Mouse (Mus musculus) brain, embryonic 14.5 days (tissue): ENCODE measurements at regions not wholly inside any gene's neighbourhood (a gene's known extent, or its start where the extent isn't known, plus 50 kb on each side); places are given as distances from the start of the nearest gene placed in this dataset.

Experiments used
- DNase-seq: peaks from one replicate; pipeline ENCODE4 v3.0.0-alpha.2; 2011; ENCODE audit warnings: low read depth
- CTCF ChIP-seq: fragments of 200-500 bp; IDR thresholded peaks from 2 replicates; pipeline ENCODE4 v1.5.1; 2012; ENCODE audit warnings: inconsistent platforms, mild to moderate bottlenecking, moderate library complexity, borderline replicate concordance; ENCODE audit not compliant: insufficient read depth, insufficient read length; ENCODE audit errors: extremely low read depth
- POLR2A ChIP-seq: fragments of 200-500 bp; IDR thresholded peaks from 2 replicates; pipeline ENCODE4 v1.6.1; 2012; ENCODE audit warnings: mild to moderate bottlenecking, inconsistent platforms, borderline replicate concordance; ENCODE audit not compliant: poor library complexity, insufficient read depth, insufficient read length, severe bottlenecking; ENCODE audit errors: extremely low read depth

GRCm38 (mm10) chr5:133991994-133992393 lies 107.5 kb upstream of the Castor2 start:
- DNase-seq, result no peak
- TF ChIP-seq CTCF (no peak), POLR2A (no peak)

- TF ChIP-seq CTCF (no peak), POLR2A (no peak)
- DNase-seq, result peak; percentile 94
These were observed 108.0 kb upstream of the Castor2 start for GRCm38 (mm10) chr5:133991556-133991955.

GRCm38 (mm10) chr5:133983249-133983966 lies 116.1 kb upstream of the Castor2 start:
- DNase-seq, result peak; percentile 92
- TF ChIP-seq POLR2A (no peak), CTCF (no peak)

- TF ChIP-seq CTCF, result no peak
- TF ChIP-seq POLR2A, result no peak
- peak; percentile 60 for DNase-seq
These were observed 129.0 kb upstream of the Castor2 start for GRCm38 (mm10) chr5:133970421-133970914.

GRCm38 (mm10) chr5:133963301-133963700 lies 136.2 kb upstream of the Castor2 start:
- TF ChIP-seq CTCF, result no peak
- no peak for TF ChIP-seq POLR2A
- no peak for DNase-seq

GRCm38 (mm10) chr5:133940841-133941240 lies 158.7 kb upstream of the Castor2 start:
- TF ChIP-seq CTCF (no peak), POLR2A (no peak)
- DNase-seq, result peak; percentile 88

GRCm38 (mm10) chr5:133940030-133940429 lies 159.5 kb upstream of the Castor2 start:
- peak; percentile 85 for DNase-seq
- TF ChIP-seq CTCF, result no peak

- no peak for TF ChIP-seq CTCF
- no peak for TF ChIP-seq POLR2A
- DNase-seq, result peak; percentile 95
These were observed 161.3 kb upstream of the Castor2 start for GRCm38 (mm10) chr5:133937967-133938918.

- no peak for TF ChIP-seq CTCF
- no peak for TF ChIP-seq POLR2A
- no peak for DNase-seq
These were observed 164.1 kb upstream of the Castor2 start for GRCm38 (mm10) chr5:133935451-133935850.

GRCm38 (mm10) chr5:133935006-133935405 lies 164.5 kb upstream of the Castor2 start:
- peak; percentile 36 for DNase-seq
- TF ChIP-seq CTCF (no peak), POLR2A (no peak)

GRCm38 (mm10) chr5:133930101-133930500 lies 169.4 kb upstream of the Castor2 start:
- DNase-seq, result no peak
- TF ChIP-seq CTCF (no peak), POLR2A (no peak)
